Mouse (Mus musculus): ENCODE results near the gene Pmpca.
"Not testable (repeated sequence)": the region's sequence is repeated elsewhere in the genome, so short reads cannot be mapped to it uniquely, and the experiment has no call there.

- TF ChIP-seq CTCF (conservative IDR thresholded peaks at IDR 0.05; ENCODE audit: low read length); NANOG (IDR thresholded peaks at IDR 0.05; ENCODE audit: borderline replicate concordance, low read length); POU5F1 (IDR thresholded peaks at IDR 0.05; ENCODE audit: borderline replicate concordance, low read length): not testable (repeated sequence)
Measured at GRCm38 (mm10) chr2:26380871-26381270, 8.3 kb upstream of the Pmpca start.
